Mouse (Mus musculus) kidney, postnatal 0 days (tissue): ENCODE measurements at regions not wholly inside any gene's neighbourhood (a gene's known extent, or its start where the extent isn't known, plus 50 kb on each side); places are given as distances from the start of the nearest gene placed in this dataset.

ENCODE experiments used
- ATAC-seq: fragments of 200-750 bp; cut with Nextera tagmentation; replicated peaks from 2 replicates; pipeline ENCODE4 v1.8.0; 2017; ENCODE audit warnings: low read depth, moderate number of reproducible peaks, moderate TSS enrichment, moderate library complexity; ENCODE audit not compliant: low FRiP score
- DNase-seq: peaks from one replicate; pipeline ENCODE4 v3.0.0-alpha.2; 2016; ENCODE audit warnings: low spot score
- H3K27ac ChIP-seq: fragments of 300-500 bp; sonication (generic); 2 replicates; pipeline ENCODE4 v1.5.1; 2014; ENCODE audit warnings: mild to moderate bottlenecking
- H3K27me3 ChIP-seq: fragments of 300-500 bp; sonication (generic); 2 replicates; pipeline ENCODE4 v1.6.1; 2014; ENCODE audit warnings: low read length, mixed read lengths; ENCODE audit not compliant: insufficient read depth
- H3K36me3 ChIP-seq: fragments of 300-500 bp; sonication (generic); 2 replicates; pipeline ENCODE4 v1.6.1; 2014; ENCODE audit warnings: low read length, mixed read lengths; ENCODE audit not compliant: insufficient read depth
- H3K4me1 ChIP-seq: fragments of 300-500 bp; sonication (generic); replicated peaks from 2 replicates; pipeline ENCODE4 v1.6.1; 2014; ENCODE audit warnings: antibody characterized with exemption, low read length, mixed read lengths; ENCODE audit not compliant: insufficient read depth
- H3K4me2 ChIP-seq: fragments of 300-500 bp; sonication (generic); 2 replicates; pipeline ENCODE4 v1.6.1; 2014; ENCODE audit warnings: mild to moderate bottlenecking, low read length, moderate library complexity, mixed read lengths
- H3K4me3 ChIP-seq: fragments of 300-500 bp; sonication (generic); replicated peaks from 2 replicates; pipeline ENCODE4 v1.5.1; 2014; ENCODE audit warnings: low read depth, low read length
- H3K9ac ChIP-seq: fragments of 300-500 bp; sonication (generic); 2 replicates; pipeline ENCODE4 v1.6.1; 2014; ENCODE audit warnings: low read depth, low read length
- H3K9me3 ChIP-seq: fragments of 300-500 bp; sonication (generic); replicated peaks from 2 replicates; pipeline ENCODE4 v1.6.1; 2016; ENCODE audit warnings: low read length, inconsistent platforms, mixed read lengths
- CTCF ChIP-seq: IDR thresholded peaks from 2 replicates; pipeline ENCODE4 v1.5.1; 2016; ENCODE audit warnings: antibody characterized with exemption, low read depth, mild to moderate bottlenecking, moderate library complexity
- WGBS: fragments of 180-500 bp; shearing (Covaris S2); extraction: QIAGEN DNeasy Blood & Tissue Kit; methylation state at CpG from one replicate; pipeline ENCODE4 v1.1.7; 2014; 5-methylcytosine and 5-hydroxymethylcytosine counted together

DNA sequence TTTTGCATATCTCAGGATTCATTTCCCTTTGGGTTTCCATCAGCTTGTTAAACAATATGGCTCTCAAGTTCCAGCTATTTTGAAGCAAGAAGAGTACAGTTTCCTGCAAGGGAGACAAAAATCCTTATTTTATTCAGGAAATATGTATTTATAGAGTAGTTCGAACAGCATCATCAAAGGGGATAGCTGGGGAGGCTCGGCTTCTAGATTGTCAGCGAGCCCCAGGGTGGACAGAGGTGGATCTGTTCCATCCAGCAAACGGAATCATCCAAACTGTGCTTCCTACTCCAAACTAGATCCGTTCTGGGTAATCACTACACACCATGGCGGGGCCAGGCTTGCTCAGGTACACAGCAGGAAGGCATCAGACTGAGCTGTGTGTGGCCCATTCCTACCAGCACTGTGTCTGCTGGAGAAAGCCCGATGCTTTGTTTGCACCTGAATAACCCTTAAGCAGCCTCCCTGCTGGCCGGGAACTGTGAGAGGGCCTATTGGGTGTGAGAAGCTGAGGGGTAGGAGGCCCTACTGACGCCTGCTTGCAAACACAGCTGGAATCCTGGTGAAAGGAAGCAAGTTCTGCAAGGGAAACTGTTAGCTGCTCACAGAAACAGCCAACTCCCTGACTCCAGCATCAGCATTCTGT, 92.3 kb downstream of the Rps24 start:
- no peaks in the 10 kb centered on the region for H3K27me3 ChIP-seq
- no peak overlapping the region for H3K4me3 ChIP-seq
- 35% methylated on average over 9 of the region's 9 CpGs for WGBS
- H3K4me2 ChIP-seq: no peak overlapping the region
- H3K9ac ChIP-seq: no peak overlapping the region
- ATAC-seq (no peak), DNase-seq (no peak)
- H3K4me1 ChIP-seq: no peaks in the 10 kb centered on the region
- TF ChIP-seq CTCF: no peak
- H3K9me3 ChIP-seq: no peaks in the 10 kb centered on the region
- no peaks in the 10 kb centered on the region for H3K36me3 ChIP-seq
- no peak overlapping the region for H3K27ac ChIP-seq

DNA sequence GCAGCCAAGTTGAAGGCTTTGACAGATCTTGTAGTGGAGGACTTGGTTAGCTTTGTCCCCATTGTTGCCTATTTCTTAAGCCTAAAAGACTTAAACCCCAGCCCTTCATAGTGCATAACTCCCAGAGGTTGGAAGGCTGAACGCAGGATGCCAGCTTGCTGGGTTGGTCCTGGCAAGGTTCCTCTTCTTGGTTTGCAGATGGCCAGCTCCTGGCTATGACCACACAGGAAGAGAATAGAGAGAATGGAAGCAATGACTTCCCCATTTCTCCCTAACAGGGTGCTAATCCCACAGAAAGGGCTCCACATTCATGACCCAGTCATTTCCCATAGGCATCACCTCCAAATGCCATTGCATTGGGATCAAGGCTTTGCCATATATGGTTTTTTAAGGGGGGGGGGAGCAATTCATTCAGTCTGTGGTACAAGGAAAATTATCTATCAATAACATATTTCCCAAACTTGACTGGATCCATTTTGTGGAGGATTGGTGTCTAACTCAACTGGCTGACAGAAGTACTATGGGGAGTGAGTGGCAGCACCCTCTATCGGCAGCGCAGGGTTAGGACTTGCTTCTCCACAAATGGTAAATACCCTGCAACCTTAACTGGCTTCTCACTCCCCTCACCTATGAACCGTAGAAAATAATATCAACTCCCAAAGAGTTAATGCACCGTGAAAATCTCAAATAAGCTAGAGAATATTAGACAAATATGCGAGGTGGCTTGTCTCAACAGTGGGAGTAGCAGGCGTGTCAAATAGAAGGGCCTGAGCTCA, 99.4 kb downstream of the Rps24 start:
- Histone ChIP-seq H3K9me3 (no peaks in the 10 kb centered on the region), H3K36me3 (no peaks in the 10 kb centered on the region), H3K4me2 (no peak overlapping the region), H3K27ac (no peak overlapping the region), H3K27me3 (no peaks in the 10 kb centered on the region), H3K4me1 (no peaks in the 10 kb centered on the region), H3K9ac (no peak overlapping the region), H3K4me3 (no peak overlapping the region)
- ATAC-seq (no peak), DNase-seq (no peak)
- 55% methylated on average over 7 of the region's 7 CpGs for WGBS
- peak; percentile 52 for TF ChIP-seq CTCF

DNA sequence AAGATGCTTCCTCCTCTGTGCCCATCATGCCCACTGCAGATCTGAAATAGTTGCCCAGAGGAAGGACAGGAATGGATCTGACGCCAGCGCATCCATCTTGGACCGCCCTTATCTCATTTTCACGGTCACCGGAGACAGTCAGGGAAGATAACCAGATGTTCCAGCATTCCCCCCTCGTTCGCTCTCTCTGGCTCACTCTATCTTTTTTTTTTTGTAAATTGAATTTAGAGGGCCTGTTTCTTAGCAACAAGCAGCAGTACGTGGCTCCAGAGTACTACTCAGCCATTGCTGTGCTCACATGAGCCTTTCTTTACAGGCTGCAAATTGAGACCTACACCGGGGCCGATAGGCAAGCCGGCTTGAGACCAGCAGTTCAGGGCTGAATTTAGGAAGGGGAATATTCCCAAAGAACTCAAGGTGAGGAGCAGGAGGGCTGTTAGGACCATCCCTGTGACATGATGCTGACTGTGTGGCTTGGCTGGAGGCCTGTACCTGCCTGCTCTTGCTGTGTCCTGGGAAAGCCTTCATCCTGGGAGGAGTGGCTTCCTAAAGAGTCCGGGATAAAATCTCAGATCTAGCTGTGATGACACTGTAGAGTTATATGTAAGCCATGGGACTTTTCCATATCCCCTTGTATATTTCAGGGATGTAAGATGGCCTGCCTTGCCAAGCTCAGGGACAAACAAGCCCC, 100.2 kb downstream of the Rps24 start:
- Histone ChIP-seq H3K9ac (no peak overlapping the region), H3K9me3 (no peaks in the 10 kb centered on the region), H3K36me3 (no peaks in the 10 kb centered on the region), H3K4me3 (no peak overlapping the region), H3K27me3 (no peaks in the 10 kb centered on the region), H3K27ac (no peak overlapping the region), H3K4me1 (no peaks in the 10 kb centered on the region), H3K4me2 (no peak overlapping the region)
- DNase-seq: no peak
- 78% methylated on average over 12 of the region's 12 CpGs for WGBS
- ATAC-seq: no peak
- no peak for TF ChIP-seq CTCF

DNA sequence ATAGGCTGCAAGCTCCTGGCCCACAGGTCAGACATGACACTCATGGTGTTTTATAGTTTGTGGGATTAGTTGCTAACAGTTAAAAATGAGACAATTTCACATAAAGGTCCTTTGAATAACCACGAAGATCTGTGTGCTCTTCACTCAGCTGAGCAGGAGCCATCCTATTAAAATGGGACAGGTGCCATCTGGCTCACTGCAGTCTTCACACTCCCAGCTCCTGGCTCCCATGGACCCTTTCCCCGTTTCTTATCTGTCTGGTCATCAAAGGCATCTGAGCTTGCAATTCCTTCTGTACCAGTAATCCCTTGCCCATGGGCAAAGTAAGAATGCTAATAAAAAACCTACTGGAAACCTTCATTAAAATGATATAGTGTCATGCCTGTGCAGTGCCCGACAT, 101.1 kb downstream of the Rps24 start:
- H3K4me1 ChIP-seq: no peaks in the 10 kb centered on the region
- WGBS: 43% methylated on average over 3 of the region's 3 CpGs
- no peaks in the 10 kb centered on the region for H3K27me3 ChIP-seq
- no peak overlapping the region for H3K4me2 ChIP-seq
- no peak for DNase-seq
- no peak for ATAC-seq
- H3K9me3 ChIP-seq: no peaks in the 10 kb centered on the region
- H3K36me3 ChIP-seq: no peaks in the 10 kb centered on the region
- no peak for TF ChIP-seq CTCF
- H3K27ac ChIP-seq: no peak overlapping the region
- H3K4me3 ChIP-seq: no peak overlapping the region
- no peak overlapping the region for H3K9ac ChIP-seq

DNA sequence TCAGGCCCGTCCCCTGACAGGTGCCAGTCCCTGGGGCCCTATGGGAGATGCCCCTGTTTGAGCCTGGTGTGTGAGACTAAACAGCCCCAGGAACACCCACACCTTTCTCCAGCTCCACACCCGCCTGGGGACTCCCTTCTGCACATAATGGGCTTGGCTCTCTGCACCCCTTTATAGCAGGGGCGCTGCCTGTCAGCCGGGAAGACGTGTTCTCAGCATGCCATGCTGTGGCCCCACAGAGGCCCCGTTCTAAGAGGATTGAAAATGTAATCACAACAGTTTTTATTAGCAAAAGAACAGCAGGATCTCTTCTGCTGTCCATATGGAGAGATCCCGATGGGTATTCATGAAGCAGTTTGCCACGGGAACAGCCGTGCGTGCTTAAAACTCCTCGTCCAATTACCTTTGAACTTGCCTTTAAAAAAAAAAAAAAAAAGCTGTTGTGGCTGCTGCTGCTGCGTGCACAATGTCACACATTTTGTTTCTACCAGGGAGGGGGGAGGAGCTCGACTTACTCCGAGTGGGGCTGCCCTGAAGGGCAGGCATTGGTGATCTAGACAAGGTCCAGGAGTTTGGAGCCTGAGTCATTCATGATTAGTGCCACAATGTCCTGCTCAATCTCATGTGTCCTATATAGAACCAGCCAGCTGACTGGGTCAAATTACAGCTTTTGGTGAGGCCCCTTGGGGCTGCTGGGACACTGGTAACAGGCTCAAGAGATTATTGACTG, 119.7 kb downstream of the Rps24 start:
- Histone ChIP-seq H3K4me1 (no peaks in the 10 kb centered on the region), H3K27me3 (no peaks in the 10 kb centered on the region; the same call in 1 of the 2 replicates), H3K36me3 (no peaks in the 10 kb centered on the region), H3K9me3 (no peaks in the 10 kb centered on the region), H3K27ac (no peak overlapping the region), H3K4me3 (no peak overlapping the region), H3K4me2 (no peak overlapping the region), H3K9ac (no peak overlapping the region)
- DNase-seq (peak; percentile 29), ATAC-seq (peak; percentile 74; the same call in 1 of the 2 replicates)
- 30% methylated on average over 14 of the region's 14 CpGs for WGBS
- TF ChIP-seq CTCF: no peak

DNA sequence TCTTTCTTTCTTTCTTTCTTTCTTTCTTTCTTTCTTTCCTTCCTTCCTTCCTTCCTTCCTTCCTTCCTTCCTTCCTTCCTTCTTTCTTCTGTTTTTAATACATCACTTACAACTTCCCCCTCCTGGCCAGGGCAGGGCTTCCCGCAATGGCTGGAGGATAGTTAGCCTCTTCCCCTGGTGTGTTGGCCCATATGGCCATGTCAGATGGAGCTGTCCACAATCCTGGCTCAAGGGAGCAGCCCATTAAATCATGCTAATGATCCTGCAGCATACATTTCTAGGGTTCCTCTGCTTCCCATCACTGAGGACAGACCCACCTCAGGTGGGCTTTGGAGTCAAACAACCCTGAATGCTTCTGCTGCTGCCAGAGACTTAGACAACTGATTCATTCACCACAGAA, 121.4 kb downstream of the Rps24 start:
- no peak for ATAC-seq
- no peak overlapping the region for H3K4me2 ChIP-seq
- TF ChIP-seq CTCF: no peak
- H3K9ac ChIP-seq: no peak overlapping the region
- 74% methylated on average over 1 of the region's 1 CpGs for WGBS
- H3K4me1 ChIP-seq: no peaks in the 10 kb centered on the region
- no peaks in the 10 kb centered on the region for H3K36me3 ChIP-seq
- no peak overlapping the region for H3K4me3 ChIP-seq
- DNase-seq: no peak
- no peaks in the 10 kb centered on the region; the same call in 1 of the 2 replicates for H3K27me3 ChIP-seq
- no peak overlapping the region for H3K27ac ChIP-seq
- H3K9me3 ChIP-seq: no peaks in the 10 kb centered on the region
